Mouse (Mus musculus): Measurements from ENCODE around the gene Cldn9. TPM values are rescaled to one million over a fixed set of nuclear protein-coding genes. Genes with fewer than 3 reads are reported as not detected.

Cldn9 gene
- total RNA-seq (2021) (under 1 TPM in 1 of 2 experiments, not detected in 1; 0.21 TPM), polyA plus RNA-seq (2012; rRNA removed) (0.09 and 0.13 TPM in 2 replicates)
- long read RNA-seq = 0 reads

- DNase-seq = no peak
These were observed at the start of gene Cldn9 for GRCm38 (mm10) chr17:23683856-23684672. Cldn9 (minus strand) TSS chr17:23684026.

- no peak for DNase-seq
These were observed 46.6 kb upstream of the Cldn9 start for GRCm38 (mm10) chr17:23730441-23730840.

DNA sequence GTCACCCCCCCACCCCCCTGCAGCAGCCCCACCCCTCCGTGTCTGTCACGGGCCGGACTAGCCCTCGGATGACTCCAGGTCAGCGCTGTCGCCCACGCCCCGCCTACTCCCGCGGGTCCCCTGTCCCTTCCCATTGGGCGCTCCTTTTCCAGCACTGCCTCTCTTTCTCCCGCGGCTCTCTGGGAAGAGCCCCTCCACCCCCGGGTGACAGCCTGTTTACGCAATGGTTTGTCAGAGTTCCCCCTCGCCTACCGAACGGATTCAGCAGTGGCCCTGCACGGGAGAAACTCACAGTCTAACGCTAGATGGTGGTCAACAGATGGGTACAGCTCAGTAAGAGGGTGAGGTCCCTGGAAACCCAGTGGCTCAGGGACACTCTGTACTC, 42.9 kb upstream of the Cldn9 start:
- peak; percentile 87 for DNase-seq

GRCm38 (mm10) chr17:23725999-23726757, 42.4 kb upstream of the Cldn9 start, which contains the start of gene Pkmyt1:
Pkmyt1 (plus strand) TSS chr17:23726336.
- peak; percentile 98 for DNase-seq

GRCm38 (mm10) chr17:23725477-23725876, 41.7 kb upstream of the Cldn9 start:
- no peak for DNase-seq

DNA sequence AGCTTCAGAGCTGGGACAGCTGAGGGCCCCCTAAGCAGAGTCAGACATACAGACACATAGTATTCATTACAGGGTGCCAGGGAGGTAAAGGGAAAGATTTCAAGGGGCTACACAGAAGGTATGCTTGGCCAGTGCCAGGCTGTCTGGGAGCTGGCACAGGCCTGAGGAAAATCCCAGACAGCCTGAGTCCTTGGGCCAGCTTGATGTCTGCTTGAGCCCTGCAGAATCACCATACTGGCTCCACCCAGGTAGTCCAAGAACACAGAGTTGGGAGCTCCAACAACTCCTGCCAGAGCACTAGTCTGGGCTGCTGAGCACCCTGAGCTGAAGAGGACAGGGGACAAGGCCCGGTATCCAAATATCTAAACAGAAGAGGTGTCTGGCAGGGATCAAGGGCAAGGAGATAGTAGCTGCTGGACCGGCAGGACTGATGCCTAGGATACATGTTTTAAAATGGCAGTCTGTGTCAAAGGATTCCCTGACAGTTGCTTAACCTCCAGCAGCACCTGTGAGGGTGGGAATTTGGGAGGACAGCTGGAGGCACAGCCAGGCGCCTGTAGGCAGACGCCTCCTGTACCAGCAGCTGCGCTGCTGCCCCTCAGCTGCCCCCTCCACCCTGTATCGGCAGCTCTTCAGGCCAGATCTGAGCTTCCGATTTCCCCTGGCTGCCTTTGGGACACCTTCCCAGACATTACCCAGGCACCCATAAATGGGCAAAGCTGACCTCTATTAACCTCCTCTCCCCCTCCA, 38.7 kb upstream of the Cldn9 start, which contains the start of gene 1520401A03Rik:
1520401A03Rik (minus strand) TSS at position 408 of the 750 bp plus-strand sequence.
- peak; percentile 66 for DNase-seq

DNA sequence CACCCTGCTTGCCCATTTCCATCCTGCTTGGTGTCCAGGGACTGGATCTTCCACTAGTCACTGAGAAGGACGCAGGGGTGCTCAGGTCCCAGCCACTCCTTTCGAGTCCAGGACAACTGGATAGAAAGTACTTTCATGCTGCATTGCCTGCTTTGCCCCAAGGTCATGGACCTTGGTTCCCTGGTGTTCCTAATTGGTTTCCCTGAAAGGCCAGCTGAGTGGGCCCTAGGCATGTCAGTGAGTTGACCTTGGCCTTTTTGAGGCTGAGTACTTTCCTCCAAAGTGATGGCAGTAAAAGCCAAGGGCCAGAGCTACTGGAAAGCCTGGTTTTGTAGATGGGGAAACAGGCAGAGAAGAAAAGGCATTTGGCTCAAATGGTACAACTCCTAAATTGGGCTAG, 38.1 kb upstream of the Cldn9 start:
- peak; percentile 81 for DNase-seq

- no peak for DNase-seq
These were observed 35.6 kb upstream of the Cldn9 start for GRCm38 (mm10) chr17:23719455-23719854.

DNA sequence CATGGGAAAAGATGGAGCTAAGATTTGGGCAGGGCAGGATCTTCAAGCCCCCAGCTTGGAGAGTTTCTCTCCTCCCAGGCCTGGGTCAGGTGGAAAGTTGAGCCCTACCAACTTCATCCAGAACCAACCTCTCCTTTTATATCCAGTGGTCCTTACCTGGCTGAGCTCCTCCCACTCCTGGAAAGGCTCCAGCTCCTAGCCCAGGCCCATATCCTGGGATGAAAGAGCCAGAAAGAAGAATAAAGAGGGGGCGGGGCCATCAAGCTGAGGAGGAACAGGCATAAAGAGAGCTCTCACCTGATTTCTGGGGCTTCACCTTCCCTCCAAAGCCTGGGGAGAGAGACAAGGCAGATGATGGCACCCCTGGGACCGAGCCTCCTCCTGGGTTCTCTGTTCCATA, 33.2 kb upstream of the Cldn9 start:
- no peak for DNase-seq

DNA sequence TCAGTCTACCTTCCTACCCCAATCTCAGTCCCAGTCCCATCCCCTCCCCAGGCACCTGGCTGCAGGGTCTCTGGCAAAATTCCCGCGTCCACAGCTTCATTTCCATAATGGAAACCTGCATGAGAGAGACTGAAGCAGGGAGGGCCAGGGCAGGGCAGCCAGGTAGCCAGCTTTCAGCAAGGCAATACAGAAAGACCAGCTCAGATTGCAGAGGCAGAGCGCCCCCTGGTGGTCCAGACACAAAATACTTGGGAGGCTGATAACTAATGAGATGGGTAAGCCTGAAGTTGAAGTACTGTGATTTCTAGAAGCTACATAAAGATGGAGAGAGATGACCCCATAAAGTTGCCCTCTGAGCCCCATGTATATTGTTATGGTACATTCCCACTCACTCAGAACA, 22.4 kb upstream of the Cldn9 start:
- peak; percentile 67 for DNase-seq

DNA sequence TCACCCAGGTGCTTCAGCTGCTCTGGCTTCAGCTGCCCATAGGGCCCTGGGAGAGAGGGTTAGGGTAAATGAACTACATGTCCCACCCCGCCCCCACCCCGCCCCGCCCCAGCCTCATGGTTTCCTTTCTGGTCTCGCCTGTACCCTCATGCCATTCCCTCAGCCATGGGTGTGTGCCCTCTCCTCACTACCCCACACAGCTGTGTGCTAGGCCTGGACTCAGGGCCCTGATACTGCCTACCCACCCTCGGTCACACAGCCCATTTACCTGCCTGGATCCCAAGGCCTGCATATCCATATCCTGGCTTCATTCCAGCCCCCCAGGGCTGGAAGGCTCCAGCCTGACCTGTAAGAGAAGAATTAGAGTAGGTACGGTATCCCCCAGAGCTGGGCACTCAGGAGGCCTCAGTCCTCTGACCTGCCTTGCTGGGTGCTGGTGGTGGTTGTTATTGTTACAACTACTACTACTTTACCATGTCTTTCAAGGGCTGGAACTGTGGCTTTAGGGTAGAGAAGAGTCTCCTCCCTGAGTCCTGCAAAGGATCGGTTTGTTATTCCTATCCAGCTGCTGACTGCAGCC, 21.8 kb upstream of the Cldn9 start:
- no peak for DNase-seq

DNA sequence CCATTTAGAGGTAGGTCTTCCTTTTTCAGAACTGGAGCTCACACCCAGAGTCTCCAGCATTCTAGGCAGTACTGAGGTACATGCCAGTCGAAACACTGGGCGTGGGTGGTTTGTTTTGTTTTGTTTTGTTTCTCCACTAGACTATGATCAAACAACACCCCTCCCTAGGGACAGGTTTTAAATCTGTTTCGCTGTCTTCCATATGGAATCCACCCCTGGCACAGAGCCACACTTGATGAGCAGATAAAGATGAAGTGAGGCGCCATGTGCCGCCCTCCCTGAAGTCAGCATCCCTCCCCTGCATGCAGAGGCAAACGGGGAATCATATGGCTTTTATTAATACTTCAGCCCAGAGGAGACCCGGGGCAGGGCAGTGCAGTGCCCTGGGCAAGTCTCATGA, 20.9 kb upstream of the Cldn9 start:
- no peak for DNase-seq

GRCm38 (mm10) chr17:23703301-23703700, 19.5 kb upstream of the Cldn9 start:
- DNase-seq = no peak

GRCm38 (mm10) chr17:23700079-23700478, 16.3 kb upstream of the Cldn9 start:
- peak; percentile 96 for DNase-seq

DNA sequence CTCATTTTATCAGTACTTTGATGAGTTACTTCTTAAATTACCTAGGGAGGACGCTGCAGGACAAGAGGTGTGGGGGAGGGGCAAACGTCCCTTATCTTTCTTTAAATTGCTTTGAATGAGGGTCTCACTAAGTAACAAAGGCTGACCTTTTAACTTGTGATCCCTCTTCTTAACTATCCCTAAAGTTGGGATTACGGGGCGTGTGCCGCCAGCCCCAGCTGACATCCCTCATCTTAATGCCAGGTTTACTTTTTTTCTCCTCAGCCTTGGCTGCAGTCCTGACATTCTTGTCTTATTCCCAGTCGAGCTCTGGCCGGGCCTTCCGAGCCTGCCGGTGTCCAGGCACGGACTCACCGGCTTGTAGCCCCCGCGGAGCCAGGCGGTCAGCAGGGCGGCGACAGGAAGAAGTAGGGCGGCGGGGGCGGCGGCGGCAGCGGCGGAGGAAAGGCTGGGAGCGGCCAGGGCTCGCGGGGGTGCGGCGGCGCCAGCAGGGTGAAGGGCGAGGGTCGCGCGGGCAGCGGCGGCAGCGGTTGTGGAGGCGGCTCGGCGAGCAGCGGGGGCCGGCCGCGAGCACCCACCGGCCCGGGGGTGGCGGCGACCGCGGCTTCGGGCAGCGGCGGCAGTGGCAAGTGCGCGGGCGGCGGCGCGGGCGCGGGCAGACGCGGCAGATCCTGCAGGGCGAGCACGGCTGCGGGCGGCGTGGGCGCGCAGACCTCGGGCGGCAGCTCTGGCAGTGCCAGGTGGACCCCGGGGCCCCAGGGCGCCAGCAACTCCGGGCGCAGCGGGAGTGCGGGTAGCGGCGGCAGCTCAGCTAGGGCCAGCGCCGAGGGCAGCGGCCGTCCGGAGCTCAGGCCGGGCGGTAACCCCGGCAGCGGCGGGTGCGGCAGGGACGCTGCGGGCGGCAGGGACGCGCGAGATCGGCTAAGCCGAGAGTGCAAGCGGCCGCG, 15.6 kb upstream of the Cldn9 start:
- DNase-seq = peak; percentile 64

GRCm38 (mm10) chr17:23695801-23696200, 12.0 kb upstream of the Cldn9 start:
- no peak for DNase-seq

GRCm38 (mm10) chr17:23694491-23694890, 10.7 kb upstream of the Cldn9 start:
- no peak for DNase-seq

DNA sequence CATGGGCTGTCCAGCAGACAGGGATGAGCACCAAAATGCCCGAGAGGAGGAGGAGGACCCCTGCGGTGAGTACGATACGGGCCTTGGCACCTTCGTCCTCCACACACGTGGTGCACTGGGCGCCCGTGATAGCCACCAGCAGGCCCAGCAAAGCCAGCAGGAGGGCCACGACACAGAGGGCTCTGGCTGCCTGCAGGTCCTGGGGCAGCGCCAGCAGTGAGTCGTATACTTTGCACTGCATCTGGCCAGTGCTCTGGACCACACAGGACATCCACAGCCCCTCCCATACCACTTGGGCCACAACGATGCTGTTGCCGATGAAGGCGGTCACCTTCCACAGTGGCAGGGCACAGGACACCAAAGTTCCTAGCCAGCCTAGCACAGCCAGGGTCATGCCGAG, 600 bp downstream of the Cldn9 start:
- DNase-seq = no peak

- no peak for DNase-seq
These were observed 1.3 kb downstream of the Cldn9 start for GRCm38 (mm10) chr17:23682530-23682929.

- no peak for DNase-seq
These were observed 1.7 kb downstream of the Cldn9 start for GRCm38 (mm10) chr17:23682092-23682491.

DNA sequence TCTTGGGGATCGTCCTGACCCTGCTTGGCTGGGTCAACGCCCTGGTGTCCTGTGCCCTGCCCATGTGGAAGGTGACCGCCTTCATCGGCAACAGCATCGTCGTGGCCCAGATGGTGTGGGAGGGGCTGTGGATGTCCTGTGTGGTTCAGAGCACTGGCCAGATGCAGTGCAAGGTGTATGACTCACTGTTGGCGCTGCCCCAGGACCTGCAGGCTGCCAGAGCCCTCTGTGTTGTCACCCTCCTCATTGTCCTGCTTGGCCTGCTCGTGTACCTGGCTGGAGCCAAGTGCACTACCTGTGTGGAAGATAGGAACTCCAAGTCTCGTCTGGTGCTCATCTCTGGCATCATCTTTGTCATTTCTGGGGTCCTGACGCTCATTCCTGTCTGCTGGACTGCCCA, 2.7 kb downstream of the Cldn9 start:
- DNase-seq = peak; percentile 67

Data from adrenal gland, adult 2 months (tissue).